Mouse (Mus musculus): Measurements from ENCODE around the gene Zfp84. TPM values are rescaled to one million over a fixed set of nuclear protein-coding genes. Genes with fewer than 3 reads are reported as not detected.
"Not testable (repeated sequence)": the region's sequence is repeated elsewhere in the genome, so short reads cannot be mapped to it uniquely, and the experiment has no call there.

Gene Zfp84
- polyA plus RNA-seq (2014; fragmentation: Nextera tagmentation; extraction: Ambion mirVana) = 13.9 and 16.3 TPM in 2 replicates

GRCm38 (mm10) chr7:29768090-29768900 is at the start of gene Zfp84:
TSS of gene Zfp84 (plus strand) at chr7:29768552.
- H3K4me3 ChIP-seq (ENCODE audit: low read depth, low read length) = peak within 1 kb of the TSS; percentile 58
- peak; percentile 94 for ATAC-seq (ENCODE audit: insufficient number of reproducible peaks, insufficient read depth, low FRiP score, low read depth)
- no peaks in the 10 kb centered on the region for H3K27me3 ChIP-seq (ENCODE audit: control insufficient read depth, insufficient read depth, low read length)
- H3K4me1 ChIP-seq (ENCODE audit: control insufficient read depth, insufficient read depth, low read length) = peaks cover 4% of the 10 kb centered on the region; the same call in 1 of the 2 replicates
- peak within 1 kb of the TSS; percentile 87 for H3K27ac ChIP-seq (ENCODE audit: low read length)
- H3K36me3 ChIP-seq (ENCODE audit: control insufficient read depth, insufficient read depth, low read length) = peaks cover 6% of the 10 kb centered on the region
- H3K9me3 ChIP-seq (ENCODE audit: control insufficient read depth, low read depth, low read length) = no peaks in the 10 kb centered on the region
- H3K9ac ChIP-seq (replicated peaks; ENCODE audit: low read depth, low read length) = peak within 1 kb of the TSS; percentile 52
- H3K4me2 ChIP-seq (replicated peaks; ENCODE audit: low read depth, low read length) = peak within 1 kb of the TSS; percentile 59
- WGBS = under 1% methylated on average over 32 of the region's 32 CpGs

GRCm38 (mm10) chr7:29725461-29726142 is 42.8 kb upstream of the Zfp84 start:
- not testable (repeated sequence) for H3K9ac ChIP-seq (replicated peaks; ENCODE audit: low read depth, low read length); H3K36me3 ChIP-seq (ENCODE audit: control insufficient read depth, insufficient read depth, low read length); H3K4me1 ChIP-seq (ENCODE audit: control insufficient read depth, insufficient read depth, low read length); H3K4me3 ChIP-seq (ENCODE audit: low read depth, low read length); H3K4me2 ChIP-seq (replicated peaks; ENCODE audit: low read depth, low read length); H3K27ac ChIP-seq (ENCODE audit: low read length); H3K9me3 ChIP-seq (ENCODE audit: control insufficient read depth, low read depth, low read length); H3K27me3 ChIP-seq (ENCODE audit: control insufficient read depth, insufficient read depth, low read length)
- 0 out of 2 replicates have a peak, but pooled peaks have one; percentile 28 for ATAC-seq (ENCODE audit: insufficient number of reproducible peaks, insufficient read depth, low FRiP score, low read depth)
- WGBS = 19% methylated on average over 16 of the region's 17 CpGs

- WGBS = 61% methylated on average over 11 of the region's 11 CpGs
- not testable (repeated sequence) for H3K27ac ChIP-seq (ENCODE audit: low read length); H3K4me3 ChIP-seq (ENCODE audit: low read depth, low read length); H3K9me3 ChIP-seq (ENCODE audit: control insufficient read depth, low read depth, low read length); H3K27me3 ChIP-seq (ENCODE audit: control insufficient read depth, insufficient read depth, low read length); H3K4me2 ChIP-seq (replicated peaks; ENCODE audit: low read depth, low read length); H3K9ac ChIP-seq (replicated peaks; ENCODE audit: low read depth, low read length); H3K36me3 ChIP-seq (ENCODE audit: control insufficient read depth, insufficient read depth, low read length); H3K4me1 ChIP-seq (ENCODE audit: control insufficient read depth, insufficient read depth, low read length)
- ATAC-seq (ENCODE audit: insufficient number of reproducible peaks, insufficient read depth, low FRiP score, low read depth) = peak; percentile 28; the same call in 1 of the 2 replicates
Measured at GRCm38 (mm10) chr7:29726860-29727259, 41.5 kb upstream of the Zfp84 start, which contains the start of gene Catsperg2. TSS of gene Catsperg2 (minus strand) at chr7:29727032.

DNA sequence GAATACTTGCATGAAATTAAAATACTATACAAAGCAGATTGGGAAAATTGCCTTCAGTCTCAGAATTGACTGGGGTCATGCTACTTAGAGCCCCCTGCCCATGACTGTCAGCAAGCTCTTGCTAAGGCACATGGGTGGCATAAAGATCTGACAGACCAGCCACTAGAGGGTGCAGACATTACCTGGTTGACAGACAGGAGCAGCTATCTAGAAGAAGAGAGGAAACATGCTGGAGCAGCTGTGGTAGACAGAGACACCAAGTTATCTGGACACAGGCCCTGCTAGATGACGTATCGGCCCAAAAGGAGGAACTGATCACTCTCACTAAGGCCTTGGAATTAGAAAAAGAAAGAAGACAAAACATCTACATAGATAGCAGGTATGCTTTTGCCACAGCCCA is 40.3 kb upstream of the Zfp84 start:
- Histone ChIP-seq H3K27ac (ENCODE audit: low read length) (no peak overlapping the region), H3K36me3 (ENCODE audit: control insufficient read depth, insufficient read depth, low read length) (no peaks in the 10 kb centered on the region), H3K27me3 (ENCODE audit: control insufficient read depth, insufficient read depth, low read length) (no peaks in the 10 kb centered on the region), H3K4me1 (ENCODE audit: control insufficient read depth, insufficient read depth, low read length) (no peaks in the 10 kb centered on the region), H3K9me3 (ENCODE audit: control insufficient read depth, low read depth, low read length) (peaks cover 6% of the 10 kb centered on the region; the same call in 1 of the 2 replicates), H3K9ac (replicated peaks; ENCODE audit: low read depth, low read length) (no peak overlapping the region), H3K4me3 (ENCODE audit: low read depth, low read length) (no peak overlapping the region), H3K4me2 (replicated peaks; ENCODE audit: low read depth, low read length) (no peak overlapping the region)
- ATAC-seq (ENCODE audit: insufficient number of reproducible peaks, insufficient read depth, low FRiP score, low read depth) = no peak
- whole genome bisulfite sequencing = 90% methylated on average over 2 of the region's 2 CpGs

DNA sequence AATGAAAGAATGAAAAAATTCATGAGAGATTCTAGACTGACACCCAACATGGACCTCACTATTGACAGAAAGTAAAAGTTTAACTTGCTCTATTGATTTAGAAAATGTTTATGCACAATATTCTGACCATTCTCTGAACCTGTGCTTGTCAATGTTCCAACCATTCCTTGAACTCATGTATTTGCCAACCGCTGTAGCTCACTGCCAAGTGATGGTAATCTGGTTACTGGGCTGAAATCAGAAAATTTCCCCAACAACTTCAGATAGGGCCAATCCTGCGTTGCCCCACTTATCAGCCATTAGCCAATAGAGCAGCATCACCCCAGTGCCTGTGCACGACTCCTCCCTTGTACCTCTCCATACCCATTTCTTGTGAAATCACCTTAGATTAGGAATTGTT is 26.1 kb upstream of the Zfp84 start:
- Histone ChIP-seq H3K4me2 (replicated peaks; ENCODE audit: low read depth, low read length) (no peak overlapping the region), H3K4me1 (ENCODE audit: control insufficient read depth, insufficient read depth, low read length) (no peaks in the 10 kb centered on the region), H3K36me3 (ENCODE audit: control insufficient read depth, insufficient read depth, low read length) (no peaks in the 10 kb centered on the region), H3K27ac (ENCODE audit: low read length) (no peak overlapping the region), H3K4me3 (ENCODE audit: low read depth, low read length) (no peak overlapping the region), H3K9me3 (ENCODE audit: control insufficient read depth, low read depth, low read length) (no peaks in the 10 kb centered on the region), H3K27me3 (ENCODE audit: control insufficient read depth, insufficient read depth, low read length) (no peaks in the 10 kb centered on the region), H3K9ac (replicated peaks; ENCODE audit: low read depth, low read length) (no peak overlapping the region)
- no peak for ATAC-seq (ENCODE audit: insufficient number of reproducible peaks, insufficient read depth, low FRiP score, low read depth)
- WGBS = 76% methylated on average over 3 of the region's 3 CpGs

DNA sequence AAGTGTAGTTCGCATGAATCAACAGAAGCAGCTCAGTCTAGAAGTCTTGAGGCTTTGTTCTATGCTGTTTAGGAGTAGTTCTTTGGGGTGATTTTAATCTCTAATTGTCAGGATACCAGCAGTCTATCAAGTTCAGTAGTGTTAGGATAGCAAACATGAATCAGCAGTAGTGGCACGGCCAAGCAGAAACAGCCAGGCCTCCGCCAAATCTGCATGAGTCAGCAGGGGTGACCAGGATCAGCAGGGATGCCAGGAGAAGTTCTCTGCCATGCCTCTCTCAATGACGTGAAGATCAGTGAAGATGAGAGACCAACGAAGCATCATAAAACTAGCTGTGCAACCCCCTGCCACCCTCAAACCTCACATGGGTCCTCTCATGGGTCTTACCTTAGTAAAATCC is 7.9 kb upstream of the Zfp84 start:
- H3K36me3 ChIP-seq (ENCODE audit: control insufficient read depth, insufficient read depth, low read length) = no peaks in the 10 kb centered on the region
- H3K4me3 ChIP-seq (ENCODE audit: low read depth, low read length) = no peak overlapping the region
- H3K27me3 ChIP-seq (ENCODE audit: control insufficient read depth, insufficient read depth, low read length) = no peaks in the 10 kb centered on the region
- 85% methylated on average over 5 of the region's 5 CpGs for WGBS
- no peak overlapping the region for H3K9ac ChIP-seq (replicated peaks; ENCODE audit: low read depth, low read length)
- no peaks in the 10 kb centered on the region; the same call in 1 of the 2 replicates for H3K9me3 ChIP-seq (ENCODE audit: control insufficient read depth, low read depth, low read length)
- no peak overlapping the region for H3K4me2 ChIP-seq (replicated peaks; ENCODE audit: low read depth, low read length)
- H3K4me1 ChIP-seq (ENCODE audit: control insufficient read depth, insufficient read depth, low read length) = no peaks in the 10 kb centered on the region
- no peak overlapping the region for H3K27ac ChIP-seq (ENCODE audit: low read length)
- ATAC-seq (ENCODE audit: insufficient number of reproducible peaks, insufficient read depth, low FRiP score, low read depth) = no peak

- Histone ChIP-seq H3K9me3 (ENCODE audit: control insufficient read depth, low read depth, low read length) (no peaks in the 10 kb centered on the region), H3K4me1 (ENCODE audit: control insufficient read depth, insufficient read depth, low read length) (peaks cover 4% of the 10 kb centered on the region; the same call in 1 of the 2 replicates), H3K36me3 (ENCODE audit: control insufficient read depth, insufficient read depth, low read length) (no peaks in the 10 kb centered on the region), H3K9ac (replicated peaks; ENCODE audit: low read depth, low read length) (no peak overlapping the region), H3K4me3 (ENCODE audit: low read depth, low read length) (no peak overlapping the region), H3K27me3 (ENCODE audit: control insufficient read depth, insufficient read depth, low read length) (no peaks in the 10 kb centered on the region), H3K4me2 (replicated peaks; ENCODE audit: low read depth, low read length) (no peak overlapping the region), H3K27ac (ENCODE audit: low read length) (no peak overlapping the region)
- WGBS = 80% methylated on average over 7 of the region's 7 CpGs
- ATAC-seq (ENCODE audit: insufficient number of reproducible peaks, insufficient read depth, low FRiP score, low read depth) = no peak
Measured at GRCm38 (mm10) chr7:29764702-29765101, 3.6 kb upstream of the Zfp84 start.

GRCm38 (mm10) chr7:29767058-29767686 is 1.2 kb upstream of the Zfp84 start:
- Histone ChIP-seq H3K4me2 (replicated peaks; ENCODE audit: low read depth, low read length) (peak overlapping the region; percentile 59), H3K36me3 (ENCODE audit: control insufficient read depth, insufficient read depth, low read length) (peaks cover 2% of the 10 kb centered on the region; the same call in 1 of the 2 replicates), H3K27ac (ENCODE audit: low read length) (peak overlapping the region; percentile 28; the same call in 1 of the 2 replicates), H3K4me3 (ENCODE audit: low read depth, low read length) (peak overlapping the region; percentile 58), H3K9ac (replicated peaks; ENCODE audit: low read depth, low read length) (peak overlapping the region; percentile 19), H3K27me3 (ENCODE audit: control insufficient read depth, insufficient read depth, low read length) (no peaks in the 10 kb centered on the region), H3K9me3 (ENCODE audit: control insufficient read depth, low read depth, low read length) (no peaks in the 10 kb centered on the region), H3K4me1 (ENCODE audit: control insufficient read depth, insufficient read depth, low read length) (peaks cover 4% of the 10 kb centered on the region; the same call in 1 of the 2 replicates)
- ATAC-seq (ENCODE audit: insufficient number of reproducible peaks, insufficient read depth, low FRiP score, low read depth) = peak; percentile 67
- whole genome bisulfite sequencing = under 1% methylated on average over 15 of the region's 15 CpGs

Data from stomach, embryonic 14.5 days (tissue).